Mouse (Mus musculus) forebrain, embryonic 14.5 days (tissue): Measurements from ENCODE around the gene Poldip3. TPM values are rescaled to one million over a fixed set of nuclear protein-coding genes. Genes with fewer than 3 reads are reported as not detected.

Source experiments
- ATAC-seq: fragments of 200-750 bp; cut with Nextera tagmentation; 2 replicates; pipeline ENCODE4 v1.8.0; 2017; ENCODE audit warnings: mild to moderate bottlenecking, moderate library complexity
- DNase-seq: peaks from one replicate; pipeline ENCODE4 v3.0.0-alpha.2; 2015; ENCODE audit warnings: low spot score
- H3K27ac ChIP-seq: fragments of 300-500 bp; sonication (generic); 2 replicates; pipeline ENCODE4 v1.5.1; 2014; ENCODE audit warnings: low read depth, mild to moderate bottlenecking, control low read depth, low read length, moderate library complexity
- H3K27me3 ChIP-seq: fragments of 300-500 bp; sonication (generic); replicated peaks from 2 replicates; pipeline ENCODE4 v1.6.1; 2014; ENCODE audit warnings: low read length, control low read depth, mixed read lengths; ENCODE audit not compliant: control insufficient read depth, insufficient read depth
- H3K36me3 ChIP-seq: fragments of 300-500 bp; sonication (generic); 2 replicates; pipeline ENCODE4 v1.6.1; 2014; ENCODE audit warnings: low read length, control low read depth; ENCODE audit not compliant: control insufficient read depth, insufficient read depth
- H3K4me1 ChIP-seq: fragments of 300-500 bp; sonication (generic); 2 replicates; pipeline ENCODE4 v1.6.1; 2014; ENCODE audit warnings: antibody characterized with exemption, low read length, control low read depth; ENCODE audit not compliant: control insufficient read depth, insufficient read depth
- H3K4me2 ChIP-seq: fragments of 300-500 bp; sonication (generic); 2 replicates; pipeline ENCODE4 v1.6.1; 2014; ENCODE audit warnings: mild to moderate bottlenecking, control low read depth, low read length
- H3K4me3 ChIP-seq: fragments of 300-500 bp; sonication (generic); 2 replicates; pipeline ENCODE4 v1.5.1; 2014; ENCODE audit warnings: low read depth, low read length, control low read depth
- H3K9ac ChIP-seq: fragments of 300-500 bp; sonication (generic); 2 replicates; pipeline ENCODE4 v1.6.1; 2014; ENCODE audit warnings: mild to moderate bottlenecking, low read length, control low read depth, moderate library complexity
- H3K9me3 ChIP-seq: fragments of 300-500 bp; sonication (generic); replicated peaks from 2 replicates; pipeline ENCODE4 v1.6.1; 2016; ENCODE audit warnings: low read length, control low read depth, mixed read lengths; ENCODE audit not compliant: control insufficient read depth
- WGBS: fragments of 180-500 bp; shearing (Covaris S2); extraction: QIAGEN DNeasy Blood & Tissue Kit; methylation state at CpG from one replicate; pipeline ENCODE4 v1.1.7; 2014; 5-methylcytosine and 5-hydroxymethylcytosine counted together
- polyA plus RNA-seq: library from polyadenylated mRNA; unstranded; fragments of >200 nt; fragmentation: Nextera tagmentation; extraction: Ambion mirVana; gene quantifications from 2 replicates; pipeline ENCODE4 v1.2.1, GENCODE M21; 2014

Gene Poldip3
- polyA plus RNA-seq, 1 experiment from 2014 or later = 158 TPM

- no peak overlapping the region for H3K4me2 ChIP-seq
- no peaks in the 10 kb centered on the region for H3K9me3 ChIP-seq
- H3K9ac ChIP-seq = no peak overlapping the region
- no peaks in the 10 kb centered on the region for H3K4me1 ChIP-seq
- no peak overlapping the region for H3K27ac ChIP-seq
- H3K27me3 ChIP-seq = no peaks in the 10 kb centered on the region
- H3K36me3 ChIP-seq = peaks cover 37% of the 10 kb centered on the region
- ATAC-seq (no peak), DNase-seq (no peak)
- 99% methylated on average over 6 of the region's 6 CpGs for WGBS
- H3K4me3 ChIP-seq = no peak overlapping the region
Measured at GRCm38 (mm10) chr15:83157667-83158064, 8.5 kb upstream of the Poldip3 start.

- peak; percentile 28 for DNase-seq
- Histone ChIP-seq H3K27me3 (no peaks in the 10 kb centered on the region), H3K27ac (no peak overlapping the region), H3K9me3 (no peaks in the 10 kb centered on the region), H3K9ac (no peak overlapping the region), H3K4me1 (no peaks in the 10 kb centered on the region), H3K36me3 (peaks cover 34% of the 10 kb centered on the region), H3K4me2 (no peak overlapping the region), H3K4me3 (no peak overlapping the region)
- WGBS = 66% methylated on average over 11 of the region's 11 CpGs
- ATAC-seq = no peak
Measured at GRCm38 (mm10) chr15:83156929-83157666, 7.9 kb upstream of the Poldip3 start.

- H3K36me3 ChIP-seq = peaks cover 30% of the 10 kb centered on the region
- 77% methylated on average over 6 of the region's 6 CpGs for whole genome bisulfite sequencing
- ATAC-seq = no peak
- H3K4me1 ChIP-seq = no peaks in the 10 kb centered on the region
- DNase-seq = no peak
- no peak overlapping the region for H3K9ac ChIP-seq
- H3K9me3 ChIP-seq = no peaks in the 10 kb centered on the region
- no peak overlapping the region for H3K4me2 ChIP-seq
- no peaks in the 10 kb centered on the region for H3K27me3 ChIP-seq
- H3K27ac ChIP-seq = no peak overlapping the region
- H3K4me3 ChIP-seq = no peak overlapping the region
Measured at GRCm38 (mm10) chr15:83155672-83156419, 6.7 kb upstream of the Poldip3 start.

GRCm38 (mm10) chr15:83154309-83154708 is 5.1 kb upstream of the Poldip3 start:
- H3K9me3 ChIP-seq = no peaks in the 10 kb centered on the region
- H3K4me2 ChIP-seq = no peak overlapping the region
- H3K4me1 ChIP-seq = 0 out of 2 replicates have a peak, but pooled peaks cover 2% of the 10 kb centered on the region
- H3K9ac ChIP-seq = no peak overlapping the region
- DNase-seq = no peak
- H3K27ac ChIP-seq = no peak overlapping the region
- peaks cover 23% of the 10 kb centered on the region for H3K36me3 ChIP-seq
- H3K4me3 ChIP-seq = no peak overlapping the region
- H3K27me3 ChIP-seq = no peaks in the 10 kb centered on the region
- no peak for ATAC-seq
- WGBS = 94% methylated on average over 7 of the region's 7 CpGs

- Histone ChIP-seq H3K36me3 (peaks cover 15% of the 10 kb centered on the region), H3K27me3 (no peaks in the 10 kb centered on the region), H3K4me1 (peaks cover 10% of the 10 kb centered on the region), H3K4me2 (no peak overlapping the region), H3K9ac (no peak overlapping the region), H3K4me3 (no peak overlapping the region), H3K27ac (no peak overlapping the region), H3K9me3 (no peaks in the 10 kb centered on the region)
- WGBS = 90% methylated on average over 4 of the region's 4 CpGs
- ATAC-seq (no peak), DNase-seq (no peak)
Measured at GRCm38 (mm10) chr15:83150694-83151093, 1.5 kb upstream of the Poldip3 start.

- Histone ChIP-seq H3K27me3 (no peaks in the 10 kb centered on the region), H3K4me1 (peaks cover 10% of the 10 kb centered on the region), H3K9ac (peak overlapping the region; percentile 97), H3K9me3 (no peaks in the 10 kb centered on the region), H3K27ac (peak overlapping the region; percentile 97), H3K4me3 (peak overlapping the region; percentile 89), H3K36me3 (peaks cover 22% of the 10 kb centered on the region), H3K4me2 (peak overlapping the region; percentile 77)
- 19% methylated on average over 3 of the region's 3 CpGs for WGBS
- DNase-seq (no peak), ATAC-seq (no peak; the same call in 1 of the 2 replicates)
Measured at GRCm38 (mm10) chr15:83150073-83150442, 874 bp upstream of the Poldip3 start.

GRCm38 (mm10) chr15:83148801-83149195 is 386 bp downstream of the Poldip3 start:
- ATAC-seq (peak; percentile 83), DNase-seq (no peak)
- no peaks in the 10 kb centered on the region for H3K9me3 ChIP-seq
- peak overlapping the region; percentile 77 for H3K4me2 ChIP-seq
- peak overlapping the region; percentile 97 for H3K9ac ChIP-seq
- WGBS = 0% methylated on average over 40 of the region's 41 CpGs
- peak overlapping the region; percentile 97 for H3K27ac ChIP-seq
- no peaks in the 10 kb centered on the region for H3K27me3 ChIP-seq
- peaks cover 10% of the 10 kb centered on the region for H3K4me1 ChIP-seq
- peaks cover 20% of the 10 kb centered on the region for H3K36me3 ChIP-seq
- H3K4me3 ChIP-seq = peak overlapping the region; percentile 89

GRCm38 (mm10) chr15:83148395-83148794 is 789 bp downstream of the Poldip3 start:
- peak; percentile 3 for DNase-seq
- WGBS = 3% methylated on average over 21 of the region's 21 CpGs

GRCm38 (mm10) chr15:83145541-83145940 is 3.6 kb downstream of the Poldip3 start:
- no peaks in the 10 kb centered on the region for H3K27me3 ChIP-seq
- H3K9me3 ChIP-seq = no peaks in the 10 kb centered on the region
- WGBS = 87% methylated on average over 6 of the region's 6 CpGs
- no peak overlapping the region for H3K27ac ChIP-seq
- peaks cover 13% of the 10 kb centered on the region for H3K4me1 ChIP-seq
- peaks cover 20% of the 10 kb centered on the region for H3K36me3 ChIP-seq
- no peak overlapping the region for H3K4me2 ChIP-seq
- no peak overlapping the region for H3K4me3 ChIP-seq
- no peak for ATAC-seq
- H3K9ac ChIP-seq = no peak overlapping the region
- DNase-seq = no peak

More at GRCm38 (mm10) chr15:83148395-83148794, 789 bp downstream of the Poldip3 start:
- Histone ChIP-seq H3K4me1 (peaks cover 10% of the 10 kb centered on the region), H3K4me2 (peak overlapping the region; percentile 77), H3K9ac (peak overlapping the region; percentile 97), H3K9me3 (no peaks in the 10 kb centered on the region), H3K4me3 (peak overlapping the region; percentile 89), H3K27me3 (no peaks in the 10 kb centered on the region), H3K36me3 (peaks cover 20% of the 10 kb centered on the region), H3K27ac (peak overlapping the region; percentile 97)
- ATAC-seq = no peak
